Mouse (Mus musculus) heart, postnatal 25 days (tissue): ENCODE data around the gene Tmem184c. TPM values are rescaled to one million over a fixed set of nuclear protein-coding genes. Genes with fewer than 3 reads are reported as not detected.
A peak's percentile ranks its signal among the peaks of the same experiment; 100 is the strongest.

Experiments
- DNase-seq: peaks from one replicate; pipeline ENCODE4 v3.0.0; 2022; ENCODE audit warnings: low spot score
- intact Hi-C: fragments of 180-260 bp; cut with DNase I; formaldehyde crosslinking; loops from one replicate; pipeline ENCODE4 v1.15.1; 2025
- total RNA-seq, 2 experiments: library from RNA; stranded (reverse); gene quantifications; 2 replicates each; pipeline ENCODE4 v1.2.3; 2021

Gene Tmem184c
- total RNA-seq, result 10 to 100 TPM; 11.1 to 15.4 TPM

GRCm38 (mm10) chr8:77610374-77610969 is at the start of gene Tmem184c:
Tmem184c (minus strand) TSS chr8:77610698.
- peak; percentile 94 for DNase-seq
- intact Hi-C loops, result no loop called here

DNA sequence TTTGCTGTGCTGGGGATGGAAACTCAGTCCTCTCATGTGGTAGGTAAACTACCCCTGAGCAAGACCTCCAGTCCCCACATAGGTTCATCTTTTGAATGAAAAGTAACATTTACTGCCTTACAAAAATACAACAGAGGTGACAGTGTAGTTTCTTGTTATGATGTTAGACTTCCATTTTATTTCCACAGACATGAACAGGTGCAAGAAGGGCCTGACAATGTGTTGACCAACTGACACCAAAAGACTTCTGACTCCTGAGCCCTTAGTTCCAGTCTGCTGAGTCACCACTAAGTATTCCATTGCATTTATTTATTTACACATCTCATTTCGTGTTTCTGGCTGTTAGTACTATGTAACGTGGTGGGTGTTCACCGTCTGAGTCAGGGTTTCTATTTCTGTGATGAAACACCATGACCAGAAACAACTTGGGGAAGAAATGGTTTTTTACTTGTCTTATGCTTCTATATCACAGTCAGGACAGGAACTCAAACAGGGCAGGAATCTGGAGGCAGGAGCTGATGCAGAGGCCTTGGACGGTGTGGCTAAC is 49.1 kb upstream of the Tmem184c start:
- DNase-seq, result no peak
- intact Hi-C loops, result no loop called here

GRCm38 (mm10) chr8:77658356-77658755 is 47.9 kb upstream of the Tmem184c start:
- intact Hi-C loops, result no loop called here

DNA sequence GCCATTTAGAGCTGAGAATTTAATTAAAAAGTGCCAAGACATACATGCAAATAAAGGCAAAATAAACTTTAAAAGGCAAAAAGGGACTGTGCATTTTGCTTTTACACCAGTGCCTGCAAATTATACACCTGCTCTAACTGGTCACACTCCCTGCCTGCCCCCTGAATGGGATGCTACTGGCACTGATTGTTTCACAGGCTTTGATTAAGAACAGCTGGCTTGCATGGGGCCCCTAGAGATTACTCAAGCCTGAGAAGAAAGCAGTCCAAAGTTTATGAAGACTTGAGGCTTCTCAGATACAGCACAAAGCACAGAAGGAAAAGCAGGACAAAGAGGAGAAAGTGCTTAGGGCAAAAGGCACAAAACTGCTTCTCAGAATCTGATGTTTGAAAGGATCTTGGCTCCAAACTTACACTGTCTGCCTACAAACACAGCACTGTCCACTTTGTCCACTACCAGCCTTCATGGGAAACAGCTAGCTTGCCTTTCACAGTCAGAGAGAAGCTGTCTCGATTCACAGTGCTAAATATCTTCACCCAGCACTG is 40.2 kb upstream of the Tmem184c start:
- DNase-seq, result no peak
- intact Hi-C loops, result no loop called here

More at GRCm38 (mm10) chr8:77658356-77658755, 47.9 kb upstream of the Tmem184c start:
- no peak for DNase-seq

- intact Hi-C loops, result no loop called here
Measured at GRCm38 (mm10) chr8:77640093-77640839, 29.8 kb upstream of the Tmem184c start.

DNA sequence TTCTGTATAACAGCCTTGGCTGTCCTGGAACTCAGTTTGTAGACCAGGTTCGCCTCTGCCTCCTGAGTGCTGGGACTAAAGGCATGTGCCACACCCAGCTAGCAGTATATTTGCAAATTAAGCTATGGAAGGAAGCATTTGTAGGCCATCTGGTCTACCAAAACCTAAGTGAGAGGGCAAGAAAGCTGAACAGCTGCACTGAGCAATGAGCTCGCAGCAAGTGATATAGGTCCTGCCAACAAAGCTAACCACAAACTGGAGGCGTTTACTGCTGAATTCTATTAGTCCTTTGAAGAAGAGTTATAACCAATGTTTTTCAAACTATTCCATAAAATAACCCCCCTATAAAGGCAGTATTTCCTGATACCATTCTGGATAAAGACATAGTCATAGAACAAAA is 27.1 kb upstream of the Tmem184c start:
- no peak for DNase-seq
- intact Hi-C loops, result loop anchor here (10.0 kb wide), 1 partner anchor 487 kb away; no protein-coding TSS in a partner anchor

More at GRCm38 (mm10) chr8:77640093-77640839, 29.8 kb upstream of the Tmem184c start:
- DNase-seq, result no peak

GRCm38 (mm10) chr8:77634035-77634434 is 23.5 kb upstream of the Tmem184c start:
- intact Hi-C loops, result loop anchor here (5.0 to 10.0 kb wide), 2 partner anchors 88 to 491 kb away; partner anchors contain the start of gene Ednra

DNA sequence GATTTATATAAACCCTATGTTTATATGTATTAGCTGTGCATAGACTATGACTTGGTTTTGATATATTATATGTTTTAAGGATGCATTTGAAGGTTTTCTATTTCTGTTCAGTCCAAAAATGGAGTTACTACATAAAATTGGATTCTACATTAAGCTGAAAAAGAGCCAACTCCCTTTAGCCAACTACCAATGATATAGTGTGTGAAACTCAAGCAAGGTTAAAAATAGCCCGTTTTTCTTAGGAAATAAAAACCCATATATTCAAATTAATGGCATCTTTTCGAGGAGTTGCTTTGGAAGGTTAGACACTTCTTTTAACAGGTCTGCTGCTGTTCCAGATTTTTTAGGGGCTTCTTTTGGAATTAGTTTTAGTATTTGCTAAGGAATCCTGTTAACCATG is 22.7 kb upstream of the Tmem184c start:
- DNase-seq, result no peak
- intact Hi-C loops, result loop anchor here (5.0 to 10.0 kb wide), 2 partner anchors 89 to 492 kb away; partner anchors contain the start of gene Ednra

More at GRCm38 (mm10) chr8:77634035-77634434, 23.5 kb upstream of the Tmem184c start:
- no peak for DNase-seq

DNA sequence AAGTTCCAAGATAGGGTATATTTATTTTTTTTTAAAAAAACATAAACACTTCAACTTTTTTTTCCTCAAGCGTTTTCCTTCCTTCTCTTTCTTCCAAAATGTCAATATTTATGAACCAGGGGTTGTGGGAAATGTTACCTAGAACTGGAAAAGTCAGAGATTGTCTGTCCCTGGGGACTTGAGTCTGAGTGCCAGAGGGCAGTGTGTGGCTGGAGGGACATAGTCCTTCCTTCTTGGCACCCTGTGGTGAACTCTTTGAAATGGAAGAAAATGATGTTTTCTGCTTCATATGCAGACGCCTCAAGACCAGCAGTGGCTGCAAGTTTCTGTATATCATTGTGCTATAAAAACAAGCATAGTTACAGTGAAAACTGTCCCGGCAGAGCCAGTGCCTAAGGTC is 20.2 kb upstream of the Tmem184c start:
- intact Hi-C loops, result loop anchor here (1.0 to 10.0 kb wide), 4 partner anchors 92 to 494 kb away; partner anchors contain the start of gene Ednra
- DNase-seq, result no peak

- intact Hi-C loops, result loop anchor here (1.0 to 10.0 kb wide), 4 partner anchors 92 to 495 kb away; partner anchors contain the start of gene Ednra
Measured at GRCm38 (mm10) chr8:77629858-77630537, 19.5 kb upstream of the Tmem184c start.

GRCm38 (mm10) chr8:77623677-77624209 is 13.2 kb upstream of the Tmem184c start:
- no peak for DNase-seq
- intact Hi-C loops, result no loop called here

More at GRCm38 (mm10) chr8:77629858-77630537, 19.5 kb upstream of the Tmem184c start:
- DNase-seq, result peak; percentile 39

GRCm38 (mm10) chr8:77617916-77618315 is 7.4 kb upstream of the Tmem184c start:
- peak; percentile 6 for DNase-seq
- intact Hi-C loops, result no loop called here

DNA sequence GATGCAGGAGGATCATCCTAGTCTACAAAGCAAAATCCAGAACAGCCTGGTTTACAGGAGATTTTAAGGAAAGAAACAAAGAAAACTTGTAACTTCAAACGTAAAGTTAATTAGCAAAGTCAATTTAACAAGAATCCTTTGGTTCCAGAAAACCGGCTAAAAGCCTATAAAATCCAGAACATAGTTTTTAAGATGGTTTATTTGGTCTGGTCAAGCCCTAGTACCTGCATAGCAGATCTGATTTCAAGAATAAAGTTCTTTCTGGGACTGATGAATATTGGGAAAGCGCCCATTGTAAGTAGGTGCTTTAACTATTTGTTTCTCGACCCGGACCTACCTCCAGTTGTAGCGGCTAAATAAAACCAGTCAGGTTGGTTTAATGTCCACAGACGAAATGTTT is 877 bp downstream of the Tmem184c start:
- intact Hi-C loops, result no loop called here
- DNase-seq, result no peak

- intact Hi-C loops, result no loop called here
- no peak for DNase-seq
Measured at GRCm38 (mm10) chr8:77584174-77584573, 26.3 kb downstream of the Tmem184c start.

- intact Hi-C loops, result no loop called here
- no peak for DNase-seq
Measured at GRCm38 (mm10) chr8:77577674-77578073, 32.8 kb downstream of the Tmem184c start.

DNA sequence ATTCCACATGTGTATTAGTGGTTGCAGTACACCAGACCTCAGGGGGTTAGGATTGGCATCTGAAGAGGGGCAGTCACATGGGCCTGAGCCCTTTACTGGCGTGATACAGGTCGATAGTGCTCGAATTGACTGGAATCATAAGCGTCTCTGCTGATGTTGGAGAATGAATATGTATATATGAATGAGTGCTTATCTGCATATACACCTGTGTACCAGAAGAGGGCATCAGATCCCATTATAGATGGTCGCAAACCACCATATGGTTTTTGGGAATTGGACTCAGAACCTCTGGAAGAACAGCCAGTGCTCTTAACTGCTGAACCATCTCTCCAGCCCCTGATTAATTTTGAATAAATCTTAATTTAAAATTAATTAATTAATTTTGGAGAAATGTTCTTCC is 36.3 kb downstream of the Tmem184c start:
- no peak for DNase-seq
- intact Hi-C loops, result no loop called here

DNA sequence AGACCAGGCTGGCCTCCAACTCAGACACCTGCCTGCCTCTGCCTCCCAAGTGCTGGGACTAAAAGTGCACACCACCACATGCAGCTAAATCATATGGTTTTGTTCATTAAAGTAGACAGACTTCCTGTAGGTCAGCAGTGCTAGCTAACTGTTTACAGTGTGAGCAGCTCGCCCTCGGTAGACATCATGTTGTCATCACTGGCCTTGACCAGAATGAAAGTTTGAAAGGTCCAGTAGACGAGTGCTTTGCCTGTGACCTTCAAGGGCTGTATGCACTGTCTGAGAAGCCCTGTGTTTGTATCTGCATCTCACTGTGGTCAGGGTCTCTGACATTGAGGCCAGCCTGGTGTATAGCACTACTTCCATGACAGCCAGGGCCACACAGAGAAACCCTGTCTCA is 49.1 kb downstream of the Tmem184c start:
- intact Hi-C loops, result no loop called here
- no peak for DNase-seq

DNA sequence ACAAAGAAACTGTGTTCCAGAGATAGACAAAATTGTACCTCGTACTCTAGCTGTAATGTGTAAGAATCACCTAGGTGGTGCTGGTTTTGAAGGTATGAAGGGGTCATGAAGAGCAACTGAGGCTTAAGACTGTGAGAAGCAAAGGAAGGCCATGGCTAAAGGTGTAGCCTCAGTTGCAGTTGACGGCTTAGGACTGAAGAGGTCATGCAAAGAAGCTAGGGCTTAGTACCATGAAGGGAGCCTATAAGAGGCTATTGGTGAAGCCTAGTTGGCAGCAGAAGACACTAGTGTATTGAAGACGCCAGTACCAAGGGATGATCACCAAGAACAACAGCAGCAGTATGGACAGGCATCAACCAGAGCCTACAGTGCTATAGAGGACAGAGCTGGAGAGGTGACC is 58.0 kb downstream of the Tmem184c start:
- DNase-seq, result no peak
- intact Hi-C loops, result no loop called here

- no peak for DNase-seq
- intact Hi-C loops, result no loop called here
Measured at GRCm38 (mm10) chr8:77549881-77550580, 60.5 kb downstream of the Tmem184c start.
